Mouse (Mus musculus) cerebellum, postnatal 25 days (tissue): ENCODE measurements at regions not wholly inside any gene's neighbourhood (a gene's known extent, or its start where the extent isn't known, plus 50 kb on each side); places are given as distances from the start of the nearest gene placed in this dataset.

Experiments used
- DNase-seq, 2 experiments: peaks; one replicate each; pipeline ENCODE4 v3.0.0; 2021; ENCODE audit warnings: mixed read lengths in 2 of 2

DNA sequence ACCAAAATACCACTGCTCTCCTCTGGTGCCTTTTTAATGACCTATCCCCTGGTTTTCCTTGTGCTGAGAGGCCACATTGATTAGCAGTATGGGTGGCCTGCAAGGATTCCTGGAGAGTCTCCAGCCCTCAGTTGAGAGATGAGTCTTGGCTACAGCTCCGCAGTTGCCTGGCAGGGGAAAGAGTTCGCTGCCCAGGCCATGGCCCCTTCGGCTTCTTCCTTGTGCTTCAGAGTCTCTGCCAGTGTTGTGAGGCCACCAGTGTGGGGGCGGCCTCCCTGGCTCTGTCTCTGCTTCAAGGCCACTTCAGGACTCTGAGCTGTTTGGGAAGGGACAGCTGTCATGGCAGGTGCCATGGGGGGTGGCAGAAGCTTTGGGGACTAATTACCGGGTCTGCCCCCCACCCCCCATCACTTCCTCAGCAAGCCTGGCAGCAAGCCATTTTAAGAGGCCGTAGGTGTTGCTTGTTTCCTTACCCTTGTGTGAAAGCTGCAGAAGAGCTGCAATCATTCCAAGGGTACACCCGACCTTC lies 85.8 kb upstream of the Gria1 start:
- peak; percentile 3 to 21 for DNase-seq

DNA sequence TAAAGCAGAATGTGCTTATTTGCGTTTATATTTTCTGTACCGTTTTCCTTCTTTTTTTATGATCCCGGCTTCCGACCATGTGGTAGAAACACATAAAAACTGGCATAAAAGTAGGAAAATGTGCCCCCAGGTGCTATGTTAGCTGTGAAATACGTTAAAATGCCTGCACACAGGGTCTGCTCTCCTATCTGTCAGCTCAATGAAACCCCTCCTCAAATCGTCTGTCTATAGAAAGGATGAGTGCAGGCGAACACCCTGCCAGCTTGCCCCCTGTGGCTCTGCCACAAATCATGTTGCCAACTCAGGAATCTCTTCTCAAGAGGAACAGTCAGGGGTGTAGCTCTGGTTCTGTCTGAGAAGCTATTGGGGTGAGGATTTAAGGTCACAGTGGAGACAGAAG lies 78.4 kb upstream of the Gria1 start:
- no peak for DNase-seq

DNA sequence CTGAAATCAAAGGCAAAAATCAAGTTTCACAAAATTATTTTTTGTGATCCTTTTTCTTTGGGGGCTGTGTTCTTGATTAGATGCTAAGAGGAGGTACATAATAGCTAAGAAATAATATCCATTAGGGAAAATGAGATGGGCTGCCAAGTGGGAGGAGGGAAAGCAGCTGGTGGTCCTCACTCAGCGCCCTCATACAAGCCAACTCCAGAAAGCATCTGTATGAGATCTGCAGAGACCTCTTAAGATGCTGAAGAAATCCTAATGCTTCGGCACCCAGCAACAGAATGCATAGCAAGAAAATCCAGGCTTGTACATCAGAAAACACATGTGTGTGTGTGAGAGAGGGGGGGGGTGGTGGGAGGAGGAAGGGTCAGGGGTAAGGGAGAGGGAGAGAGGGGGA lies 58.8 kb upstream of the Gria1 start:
- no peak for DNase-seq

DNA sequence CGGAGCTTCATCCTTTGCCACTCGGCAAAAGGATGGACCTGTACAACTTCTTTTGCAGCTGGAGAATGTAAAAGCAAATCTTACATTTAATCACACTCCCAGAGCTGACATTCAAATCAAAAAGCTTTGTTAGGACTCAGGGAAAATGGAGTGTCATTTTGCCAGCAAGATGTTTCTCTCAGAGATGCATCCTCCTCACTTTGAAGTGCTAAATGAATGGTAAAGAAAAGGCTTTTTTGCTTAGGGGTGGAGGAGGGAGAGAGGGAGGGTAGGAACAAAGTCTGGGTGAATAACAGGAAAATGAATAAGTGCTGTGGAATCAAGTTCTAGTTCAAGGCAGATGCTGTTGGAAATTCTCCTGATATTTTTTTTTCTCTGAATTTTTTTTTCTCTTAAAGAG lies 53.4 kb upstream of the Gria1 start:
- no peak for DNase-seq
